ENCODE assay signal across 17 mouse cellular contexts in genomic region chr2:128467490-128468245, GRCm38 (mm10).
A peak's percentile ranks its signal among the peaks of the same experiment; 100 is the strongest.
DNase-seq lines count a peak whose midpoint lies in the region; ATAC-seq and TF ChIP-seq lines count a peak whose summit lies in the region.
"Had no signal": no experiment of that assay in that cellular context is flagged by ENCODE, and none has a peak within 500 bp of the region (broad histone marks: within the 10 kb centered on the region; RNA-seq: fewer than 3 reads in every experiment).

No protein-coding gene starts in this region.

- H3K4me3 ChIP-seq in lung, postnatal 0 days (ENCODE audit: low read depth, low read length): no peak overlapping the region
- no peak overlapping the region for H3K4me3 ChIP-seq in forebrain, embryonic 16.5 days (replicated peaks; ENCODE audit: low read length)
- H3K4me3 ChIP-seq: hindbrain, embryonic 12.5 days; intestine, embryonic 15.5 days; liver, embryonic 12.5 days had no signal

- no peak overlapping the region for H3K4me2 ChIP-seq in lung, postnatal 0 days (replicated peaks; ENCODE audit: low read depth, low read length)
- no peak overlapping the region for H3K4me2 ChIP-seq in forebrain, embryonic 16.5 days (ENCODE audit: low read length)
- H3K4me2 ChIP-seq: hindbrain, embryonic 12.5 days; intestine, embryonic 15.5 days; liver, embryonic 12.5 days had no signal

- peak; percentile 63 for TF ChIP-seq EP300 in lung, postnatal 0 days (IDR thresholded peaks at IDR 0.05)

- TF ChIP-seq CTCF in lung, postnatal 0 days (IDR thresholded peaks at IDR 0.05): no peak

- peak; percentile 82 for ATAC-seq in frontal cortex, adult (ENCODE audit: low TSS enrichment)
- ATAC-seq in lung, postnatal 0 days: peak; percentile 80
- peak; percentile 65 for ATAC-seq in neutrophil, adult 5-6 weeks (ENCODE audit: extremely low read depth, insufficient number of reproducible peaks, low FRiP score, poor library complexity, severe bottlenecking)
- ATAC-seq in forebrain, embryonic 16.5 days: no peak
- ATAC-seq: intestine, embryonic 15.5 days; liver, embryonic 12.5 days; midbrain, embryonic 16.5 days had no signal

- H3K4me1 ChIP-seq in lung, postnatal 0 days (ENCODE audit: insufficient read depth, low read depth, low read length): no peaks in the 10 kb centered on the region
- no peaks in the 10 kb centered on the region for H3K4me1 ChIP-seq in forebrain, embryonic 16.5 days (replicated peaks; ENCODE audit: control insufficient read depth, insufficient read depth, low read length)
- H3K4me1 ChIP-seq: intestine, embryonic 15.5 days; liver, embryonic 12.5 days had no signal

- DNase-seq in frontal cortex, postnatal 14 days (ENCODE audit: low spot score in 2 of 2): no peak
- peak; percentile 86 for DNase-seq in lung, postnatal 0 days (ENCODE audit: low spot score)
- DNase-seq in lung, postnatal 14 days: no peak
- peak; percentile 13 for DNase-seq in lung, postnatal 10 days
- no peak for DNase-seq in kidney, adult 18-20 months
- DNase-seq: adrenal gland, adult 2 months; cerebellum, postnatal 14 days; left cerebral cortex, postnatal 4 days; right cerebral cortex, adult 18-20 months; thymus, postnatal 25 days had no signal

- H3K36me3 ChIP-seq in lung, postnatal 0 days (ENCODE audit: insufficient read depth, low read length): no peaks in the 10 kb centered on the region
- H3K36me3 ChIP-seq in forebrain, embryonic 16.5 days (ENCODE audit: control insufficient read depth, insufficient read depth): no peaks in the 10 kb centered on the region
- H3K36me3 ChIP-seq: hindbrain, embryonic 12.5 days; intestine, embryonic 15.5 days; liver, embryonic 12.5 days had no signal

- 78% methylated on average over 8 of the region's 8 CpGs for WGBS in lung, postnatal 0 days
- WGBS in forebrain, embryonic 16.5 days: 91% methylated on average over 8 of the region's 8 CpGs

- 0 out of 2 replicates have a peak, but pooled peaks cover 3% of the 10 kb centered on the region for H3K27me3 ChIP-seq in lung, postnatal 0 days (replicated peaks; ENCODE audit: insufficient read depth, low read length)
- no peaks in the 10 kb centered on the region for H3K27me3 ChIP-seq in forebrain, embryonic 16.5 days (replicated peaks; ENCODE audit: control insufficient read depth, insufficient read depth, low read length)
- H3K27me3 ChIP-seq: hindbrain, embryonic 12.5 days; intestine, embryonic 15.5 days; liver, embryonic 12.5 days had no signal

- H3K9ac ChIP-seq in lung, postnatal 0 days (replicated peaks; ENCODE audit: low read depth): no peak overlapping the region
- H3K9ac ChIP-seq in forebrain, embryonic 16.5 days (replicated peaks; ENCODE audit: low read depth, low read length): no peak overlapping the region
- H3K9ac ChIP-seq: hindbrain, embryonic 12.5 days; intestine, embryonic 15.5 days; liver, embryonic 12.5 days had no signal

- no peaks in the 10 kb centered on the region for H3K9me3 ChIP-seq in lung, postnatal 0 days (ENCODE audit: low read length)
- H3K9me3 ChIP-seq in forebrain, embryonic 16.5 days (ENCODE audit: control insufficient read depth, low read length): no peaks in the 10 kb centered on the region
- H3K9me3 ChIP-seq: hindbrain, embryonic 12.5 days; intestine, embryonic 15.5 days; liver, embryonic 12.5 days had no signal

- H3K27ac ChIP-seq in lung, postnatal 0 days (ENCODE audit: low read length): no peak overlapping the region
- H3K27ac ChIP-seq in forebrain, embryonic 16.5 days (ENCODE audit: low read length): no peak overlapping the region
- H3K27ac ChIP-seq: hindbrain, embryonic 12.5 days; intestine, embryonic 15.5 days; liver, embryonic 12.5 days had no signal

Comparison
In these comparisons a context has a peak if more than half of its experiments do, and no peak if none do; other contexts are left out.
1. DNase-seq: peak in lung, postnatal 0 days (single experiment) and lung, postnatal 10 days (single experiment); none in frontal cortex, postnatal 14 days (0 of 2), lung, postnatal 14 days (single experiment) and kidney, adult 18-20 months (single experiment).